Mouse (Mus musculus): ENCODE data around the gene Setmar.

The Setmar gene

GRCm38 (mm10) chr6:108098846-108099217 lies 34.0 kb downstream of the Setmar start:
- TF ChIP-seq NANOG (IDR thresholded peaks at IDR 0.05; ENCODE audit: borderline replicate concordance, low read length) (no peak), CTCF (conservative IDR thresholded peaks at IDR 0.05; ENCODE audit: low read length) (no peak), POU5F1 (IDR thresholded peaks at IDR 0.05; ENCODE audit: borderline replicate concordance, low read length) (no peak)

GRCm38 (mm10) chr6:108101936-108102830 lies 37.3 kb downstream of the Setmar start:
- Histone ChIP-seq H3K27me3 (ENCODE audit: insufficient read depth, low read length) (no peaks in the 10 kb centered on the region), H3K36me3 (ENCODE audit: insufficient read depth, low read length) (peaks cover 4% of the 10 kb centered on the region; the same call in 1 of the 2 replicates), H3K9me3 (ENCODE audit: low read length) (no peaks in the 10 kb centered on the region), H3K4me3 (replicated peaks; ENCODE audit: low read length) (no peak overlapping the region), H3K4me1 (replicated peaks; ENCODE audit: low read depth, low read length) (peaks cover 29% of the 10 kb centered on the region)
- TF ChIP-seq POU5F1 (IDR thresholded peaks at IDR 0.05; ENCODE audit: borderline replicate concordance, low read length) (no peak), CTCF (conservative IDR thresholded peaks at IDR 0.05; ENCODE audit: low read length) (no peak), NANOG (IDR thresholded peaks at IDR 0.05; ENCODE audit: borderline replicate concordance, low read length) (no peak)

More at GRCm38 (mm10) chr6:108098846-108099217, 34.0 kb downstream of the Setmar start:
- peaks cover 13% of the 10 kb centered on the region for H3K4me1 ChIP-seq (replicated peaks; ENCODE audit: low read depth, low read length)
- no peaks in the 10 kb centered on the region for H3K36me3 ChIP-seq (ENCODE audit: insufficient read depth, low read length)
- H3K4me3 ChIP-seq (replicated peaks; ENCODE audit: low read length), result no peak overlapping the region
- H3K9me3 ChIP-seq (ENCODE audit: low read length), result no peaks in the 10 kb centered on the region
- H3K27me3 ChIP-seq (ENCODE audit: insufficient read depth, low read length), result no peaks in the 10 kb centered on the region

DNA sequence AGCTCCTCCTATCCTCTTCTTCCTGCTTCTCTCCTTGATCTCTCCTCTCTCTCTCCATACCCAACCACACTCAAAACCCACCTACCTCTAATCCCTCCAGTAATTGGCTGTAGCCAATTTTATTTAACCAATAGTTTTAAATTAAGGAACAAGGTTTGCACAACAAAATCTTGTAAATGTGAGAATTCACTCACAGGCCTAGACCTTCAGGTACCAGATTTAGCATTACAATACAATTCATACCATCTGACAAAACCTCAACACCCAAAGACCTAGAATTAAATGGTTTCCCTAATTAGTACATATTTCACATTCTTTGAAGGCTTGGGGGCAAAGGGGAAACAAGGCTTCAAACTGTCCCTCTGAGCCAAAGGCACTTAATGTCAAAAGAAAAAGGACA lies 42.5 kb downstream of the Setmar start:
- H3K4me3 ChIP-seq (replicated peaks; ENCODE audit: low read length), result no peak overlapping the region; the same call in 1 of the 2 replicates

DNA sequence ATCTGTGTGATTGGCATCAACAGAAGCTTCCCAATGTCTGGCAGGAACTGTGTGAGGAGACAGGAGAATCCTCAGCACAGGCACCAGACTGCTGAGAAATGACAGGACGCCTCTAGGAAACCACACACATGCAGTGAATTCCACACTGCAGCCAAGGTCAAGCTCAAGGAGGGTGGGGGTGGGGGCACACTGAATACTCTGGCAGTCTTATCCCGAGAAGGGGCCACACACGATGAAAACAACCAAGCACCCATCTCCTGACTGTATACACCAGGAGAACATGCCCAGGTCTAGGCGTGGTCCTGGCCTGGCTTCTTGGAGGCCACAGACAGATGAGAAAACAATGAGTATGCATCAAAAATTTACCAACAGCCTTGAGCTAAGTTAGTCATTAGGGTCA lies 45.5 kb downstream of the Setmar start:
- TF ChIP-seq NANOG (IDR thresholded peaks at IDR 0.05; ENCODE audit: borderline replicate concordance, low read length) (peak; percentile 45; the same call in 1 of the 2 replicates), POU5F1 (IDR thresholded peaks at IDR 0.05; ENCODE audit: borderline replicate concordance, low read length) (no peak)
- peaks cover 2% of the 10 kb centered on the region; the same call in 1 of the 2 replicates for H3K36me3 ChIP-seq (ENCODE audit: insufficient read depth, low read length)
- no peaks in the 10 kb centered on the region for H3K27me3 ChIP-seq (ENCODE audit: insufficient read depth, low read length)
- H3K4me1 ChIP-seq (replicated peaks; ENCODE audit: low read depth, low read length), result peaks cover 66% of the 10 kb centered on the region
- no peaks in the 10 kb centered on the region for H3K9me3 ChIP-seq (ENCODE audit: low read length)
- no peak overlapping the region for H3K4me3 ChIP-seq (replicated peaks; ENCODE audit: low read length)

More for the DNA sequence above, 42.5 kb downstream of the Setmar start:
- H3K27me3 ChIP-seq (ENCODE audit: insufficient read depth, low read length), result no peaks in the 10 kb centered on the region
- TF ChIP-seq CTCF (conservative IDR thresholded peaks at IDR 0.05; ENCODE audit: low read length) (no peak), POU5F1 (IDR thresholded peaks at IDR 0.05; ENCODE audit: borderline replicate concordance, low read length) (no peak), NANOG (IDR thresholded peaks at IDR 0.05; ENCODE audit: borderline replicate concordance, low read length) (0 out of 2 replicates have a peak, but pooled peaks have one; percentile 14)
- no peaks in the 10 kb centered on the region for H3K9me3 ChIP-seq (ENCODE audit: low read length)
- H3K36me3 ChIP-seq (ENCODE audit: insufficient read depth, low read length), result peaks cover 4% of the 10 kb centered on the region; the same call in 1 of the 2 replicates
- H3K4me1 ChIP-seq (replicated peaks; ENCODE audit: low read depth, low read length), result peaks cover 74% of the 10 kb centered on the region

GRCm38 (mm10) chr6:108111693-108112092 lies 46.8 kb downstream of the Setmar start:
- TF ChIP-seq CTCF (conservative IDR thresholded peaks at IDR 0.05; ENCODE audit: low read length) (no peak), POU5F1 (IDR thresholded peaks at IDR 0.05; ENCODE audit: borderline replicate concordance, low read length) (no peak), NANOG (IDR thresholded peaks at IDR 0.05; ENCODE audit: borderline replicate concordance, low read length) (no peak)
- H3K27me3 ChIP-seq (ENCODE audit: insufficient read depth, low read length), result no peaks in the 10 kb centered on the region
- H3K4me3 ChIP-seq (replicated peaks; ENCODE audit: low read length), result no peak overlapping the region
- H3K4me1 ChIP-seq (replicated peaks; ENCODE audit: low read depth, low read length), result peaks cover 58% of the 10 kb centered on the region
- no peaks in the 10 kb centered on the region for H3K36me3 ChIP-seq (ENCODE audit: insufficient read depth, low read length)
- no peaks in the 10 kb centered on the region for H3K9me3 ChIP-seq (ENCODE audit: low read length)

- no peaks in the 10 kb centered on the region for H3K27me3 ChIP-seq (ENCODE audit: insufficient read depth, low read length)
- H3K9me3 ChIP-seq (ENCODE audit: low read length), result no peaks in the 10 kb centered on the region
- TF ChIP-seq POU5F1 (IDR thresholded peaks at IDR 0.05; ENCODE audit: borderline replicate concordance, low read length) (no peak), CTCF (conservative IDR thresholded peaks at IDR 0.05; ENCODE audit: low read length) (no peak), NANOG (IDR thresholded peaks at IDR 0.05; ENCODE audit: borderline replicate concordance, low read length) (no peak)
- peaks cover 27% of the 10 kb centered on the region for H3K4me1 ChIP-seq (replicated peaks; ENCODE audit: low read depth, low read length)
- peaks cover 2% of the 10 kb centered on the region; the same call in 1 of the 2 replicates for H3K36me3 ChIP-seq (ENCODE audit: insufficient read depth, low read length)
- H3K4me3 ChIP-seq (replicated peaks; ENCODE audit: low read length), result no peak overlapping the region
These were observed 50.1 kb downstream of the Setmar start for GRCm38 (mm10) chr6:108114971-108115370.

GRCm38 (mm10) chr6:108117881-108118280 lies 53.0 kb downstream of the Setmar start:
- Histone ChIP-seq H3K36me3 (ENCODE audit: insufficient read depth, low read length) (peaks cover 2% of the 10 kb centered on the region; the same call in 1 of the 2 replicates), H3K4me1 (replicated peaks; ENCODE audit: low read depth, low read length) (no peaks in the 10 kb centered on the region), H3K9me3 (ENCODE audit: low read length) (no peaks in the 10 kb centered on the region), H3K4me3 (replicated peaks; ENCODE audit: low read length) (no peak overlapping the region), H3K27me3 (ENCODE audit: insufficient read depth, low read length) (no peaks in the 10 kb centered on the region)
- no peak for TF ChIP-seq NANOG (IDR thresholded peaks at IDR 0.05; ENCODE audit: borderline replicate concordance, low read length)
- no peak for TF ChIP-seq CTCF (conservative IDR thresholded peaks at IDR 0.05; ENCODE audit: low read length)
- TF ChIP-seq POU5F1 (IDR thresholded peaks at IDR 0.05; ENCODE audit: borderline replicate concordance, low read length), result no peak

- no peaks in the 10 kb centered on the region for H3K27me3 ChIP-seq (ENCODE audit: insufficient read depth, low read length)
- H3K36me3 ChIP-seq (ENCODE audit: insufficient read depth, low read length), result no peaks in the 10 kb centered on the region
- TF ChIP-seq POU5F1 (IDR thresholded peaks at IDR 0.05; ENCODE audit: borderline replicate concordance, low read length) (no peak), NANOG (IDR thresholded peaks at IDR 0.05; ENCODE audit: borderline replicate concordance, low read length) (no peak), CTCF (conservative IDR thresholded peaks at IDR 0.05; ENCODE audit: low read length) (no peak)
These were observed 60.6 kb downstream of the Setmar start for GRCm38 (mm10) chr6:108125474-108125873.

More at GRCm38 (mm10) chr6:108125474-108125873, 60.6 kb downstream of the Setmar start:
- Histone ChIP-seq H3K9me3 (ENCODE audit: low read length) (no peaks in the 10 kb centered on the region), H3K4me3 (replicated peaks; ENCODE audit: low read length) (no peak overlapping the region), H3K4me1 (replicated peaks; ENCODE audit: low read depth, low read length) (no peaks in the 10 kb centered on the region)
